Mouse (Mus musculus) hindbrain, embryonic 12.5 days (tissue): ENCODE measurements around the gene Cdh15. TPM values are rescaled to one million over a fixed set of nuclear protein-coding genes. Genes with fewer than 3 reads are reported as not detected.
A peak's percentile ranks its signal among the peaks of the same experiment; 100 is the strongest.

ENCODE experiments used
- ATAC-seq: fragments of 200-750 bp; cut with Nextera tagmentation; 2 replicates; pipeline ENCODE4 v1.8.0; 2017; ENCODE audit warnings: moderate TSS enrichment; ENCODE audit not compliant: low FRiP score
- H3K27ac ChIP-seq: fragments of 300-500 bp; sonication (generic); 2 replicates; pipeline ENCODE4 v1.5.1; 2016; ENCODE audit warnings: mild to moderate bottlenecking
- H3K27me3 ChIP-seq: fragments of 300-500 bp; sonication (generic); 2 replicates; pipeline ENCODE4 v1.6.1; 2016; ENCODE audit warnings: mild to moderate bottlenecking
- H3K36me3 ChIP-seq: fragments of 300-500 bp; sonication (generic); 2 replicates; pipeline ENCODE4 v1.6.1; 2016; ENCODE audit warnings: mild to moderate bottlenecking
- H3K4me1 ChIP-seq: fragments of 300-500 bp; sonication (generic); 2 replicates; pipeline ENCODE4 v1.6.1; 2016
- H3K4me2 ChIP-seq: fragments of 300-500 bp; sonication (generic); replicated peaks from 2 replicates; pipeline ENCODE4 v1.6.1; 2016; ENCODE audit warnings: mild to moderate bottlenecking
- H3K4me3 ChIP-seq: fragments of 300-500 bp; sonication (generic); 2 replicates; pipeline ENCODE4 v1.5.1; 2016; ENCODE audit warnings: mild to moderate bottlenecking
- H3K9ac ChIP-seq: fragments of 300-500 bp; sonication (generic); 2 replicates; pipeline ENCODE4 v1.6.1; 2016; ENCODE audit warnings: mild to moderate bottlenecking, moderate library complexity
- H3K9me3 ChIP-seq: fragments of 300-500 bp; sonication (generic); replicated peaks from 2 replicates; pipeline ENCODE4 v1.6.1; 2016; ENCODE audit warnings: mild to moderate bottlenecking
- WGBS: fragments of 180-500 bp; shearing (Covaris S2); methylation state at CpG from one replicate; pipeline ENCODE4 v1.1.7; 2016; 5-methylcytosine and 5-hydroxymethylcytosine counted together
- polyA plus RNA-seq: library from polyadenylated mRNA; unstranded; fragments of >200 nt; fragmentation: Nextera tagmentation; extraction: Ambion mirVana; gene quantifications from 2 replicates; pipeline ENCODE4 v1.2.1, GENCODE M21; 2016

The Cdh15 gene
- polyA plus RNA-seq, 1 experiment from 2014 or later: 1.9 TPM

GRCm38 (mm10) chr8:122866231-122866630 lies 18.5 kb downstream of the Cdh15 start:
- Histone ChIP-seq H3K9me3 (peaks cover 21% of the 10 kb centered on the region), H3K27ac (no peak overlapping the region), H3K9ac (no peak overlapping the region), H3K4me1 (peaks cover 5% of the 10 kb centered on the region), H3K4me2 (no peak overlapping the region), H3K27me3 (0 out of 2 replicates have a peak, but pooled peaks cover 2% of the 10 kb centered on the region), H3K36me3 (no peaks in the 10 kb centered on the region), H3K4me3 (no peak overlapping the region)
- WGBS: 79% methylated on average over 8 of the region's 8 CpGs
- ATAC-seq: no peak

GRCm38 (mm10) chr8:122867982-122868381 lies 20.2 kb downstream of the Cdh15 start:
- WGBS: 93% methylated on average over 6 of the region's 6 CpGs
- H3K36me3 ChIP-seq: no peaks in the 10 kb centered on the region
- H3K9ac ChIP-seq: no peak overlapping the region
- no peak for ATAC-seq
- H3K4me3 ChIP-seq: no peak overlapping the region
- peaks cover 21% of the 10 kb centered on the region for H3K9me3 ChIP-seq
- H3K4me1 ChIP-seq: peaks cover 5% of the 10 kb centered on the region
- H3K27me3 ChIP-seq: 0 out of 2 replicates have a peak, but pooled peaks cover 2% of the 10 kb centered on the region
- H3K27ac ChIP-seq: no peak overlapping the region
- H3K4me2 ChIP-seq: no peak overlapping the region

- Histone ChIP-seq H3K9me3 (peaks cover 8% of the 10 kb centered on the region; the same call in 1 of the 2 replicates), H3K27ac (no peak overlapping the region), H3K4me3 (peak overlapping the region; percentile 9; the same call in 1 of the 2 replicates), H3K9ac (peak overlapping the region; percentile 23; the same call in 1 of the 2 replicates), H3K4me2 (peak overlapping the region; percentile 32; the same call in 1 of the 2 replicates), H3K36me3 (no peaks in the 10 kb centered on the region), H3K27me3 (no peaks in the 10 kb centered on the region), H3K4me1 (peaks cover 5% of the 10 kb centered on the region)
- 15% methylated on average over 31 of the region's 31 CpGs for WGBS
- ATAC-seq: no peak
Measured at GRCm38 (mm10) chr8:122870377-122870863, 22.7 kb downstream of the Cdh15 start.

GRCm38 (mm10) chr8:122871663-122872062 lies 23.9 kb downstream of the Cdh15 start:
- H3K4me1 ChIP-seq: peaks cover 5% of the 10 kb centered on the region
- no peaks in the 10 kb centered on the region for H3K27me3 ChIP-seq
- H3K4me3 ChIP-seq: no peak overlapping the region
- no peak overlapping the region for H3K9ac ChIP-seq
- no peak for ATAC-seq
- no peak overlapping the region for H3K4me2 ChIP-seq
- WGBS: 72% methylated on average over 9 of the region's 9 CpGs
- no peaks in the 10 kb centered on the region for H3K36me3 ChIP-seq
- H3K27ac ChIP-seq: no peak overlapping the region
- no peaks in the 10 kb centered on the region for H3K9me3 ChIP-seq

GRCm38 (mm10) chr8:122873171-122873570 lies 25.4 kb downstream of the Cdh15 start:
- 47% methylated on average over 6 of the region's 6 CpGs for WGBS
- H3K9me3 ChIP-seq: no peaks in the 10 kb centered on the region
- no peaks in the 10 kb centered on the region for H3K36me3 ChIP-seq
- no peaks in the 10 kb centered on the region for H3K27me3 ChIP-seq
- peaks cover 5% of the 10 kb centered on the region for H3K4me1 ChIP-seq
- ATAC-seq: no peak
- H3K27ac ChIP-seq: no peak overlapping the region
- no peak overlapping the region for H3K9ac ChIP-seq
- H3K4me3 ChIP-seq: no peak overlapping the region
- no peak overlapping the region for H3K4me2 ChIP-seq

GRCm38 (mm10) chr8:122875186-122875585 lies 27.4 kb downstream of the Cdh15 start:
- no peak for ATAC-seq
- H3K9me3 ChIP-seq: no peaks in the 10 kb centered on the region
- 72% methylated on average over 5 of the region's 5 CpGs for WGBS
- H3K27ac ChIP-seq: no peak overlapping the region
- no peaks in the 10 kb centered on the region for H3K27me3 ChIP-seq
- H3K9ac ChIP-seq: no peak overlapping the region
- no peak overlapping the region for H3K4me3 ChIP-seq
- H3K36me3 ChIP-seq: no peaks in the 10 kb centered on the region
- no peak overlapping the region for H3K4me2 ChIP-seq
- H3K4me1 ChIP-seq: peaks cover 5% of the 10 kb centered on the region

GRCm38 (mm10) chr8:122878231-122878630 lies 30.5 kb downstream of the Cdh15 start:
- no peaks in the 10 kb centered on the region for H3K9me3 ChIP-seq
- H3K36me3 ChIP-seq: peaks cover 17% of the 10 kb centered on the region
- no peak overlapping the region for H3K4me2 ChIP-seq
- ATAC-seq: no peak
- no peak overlapping the region for H3K9ac ChIP-seq
- H3K4me1 ChIP-seq: no peaks in the 10 kb centered on the region
- no peak overlapping the region for H3K27ac ChIP-seq
- no peaks in the 10 kb centered on the region for H3K27me3 ChIP-seq
- no peak overlapping the region for H3K4me3 ChIP-seq
- 89% methylated on average over 3 of the region's 3 CpGs for WGBS

- Histone ChIP-seq H3K27me3 (no peaks in the 10 kb centered on the region), H3K9me3 (no peaks in the 10 kb centered on the region), H3K4me3 (no peak overlapping the region), H3K27ac (no peak overlapping the region), H3K9ac (no peak overlapping the region), H3K4me2 (no peak overlapping the region), H3K36me3 (peaks cover 36% of the 10 kb centered on the region), H3K4me1 (no peaks in the 10 kb centered on the region)
- no peak for ATAC-seq
- 46% methylated on average over 3 of the region's 3 CpGs for WGBS
Measured at GRCm38 (mm10) chr8:122880302-122880701, 32.5 kb downstream of the Cdh15 start.

- Histone ChIP-seq H3K4me2 (no peak overlapping the region), H3K4me1 (no peaks in the 10 kb centered on the region), H3K4me3 (no peak overlapping the region), H3K9me3 (no peaks in the 10 kb centered on the region), H3K9ac (no peak overlapping the region), H3K36me3 (peaks cover 69% of the 10 kb centered on the region), H3K27me3 (no peaks in the 10 kb centered on the region), H3K27ac (no peak overlapping the region)
- ATAC-seq: no peak
- 91% methylated on average over 10 of the region's 10 CpGs for WGBS
Measured at GRCm38 (mm10) chr8:122883671-122884070, 35.9 kb downstream of the Cdh15 start.

GRCm38 (mm10) chr8:122891440-122891839 lies 43.7 kb downstream of the Cdh15 start:
- H3K27me3 ChIP-seq: no peaks in the 10 kb centered on the region
- H3K9ac ChIP-seq: no peak overlapping the region
- H3K4me1 ChIP-seq: no peaks in the 10 kb centered on the region
- no peak overlapping the region for H3K4me2 ChIP-seq
- H3K9me3 ChIP-seq: no peaks in the 10 kb centered on the region
- H3K36me3 ChIP-seq: peaks cover 98% of the 10 kb centered on the region
- ATAC-seq: no peak
- 90% methylated on average over 12 of the region's 12 CpGs for WGBS
- H3K4me3 ChIP-seq: no peak overlapping the region
- H3K27ac ChIP-seq: no peak overlapping the region

GRCm38 (mm10) chr8:122893451-122893850 lies 45.7 kb downstream of the Cdh15 start:
- peaks cover 97% of the 10 kb centered on the region for H3K36me3 ChIP-seq
- no peak overlapping the region for H3K4me3 ChIP-seq
- no peaks in the 10 kb centered on the region for H3K27me3 ChIP-seq
- H3K27ac ChIP-seq: no peak overlapping the region
- H3K9ac ChIP-seq: no peak overlapping the region
- ATAC-seq: no peak
- WGBS: 94% methylated on average over 12 of the region's 12 CpGs
- H3K4me1 ChIP-seq: no peaks in the 10 kb centered on the region
- H3K4me2 ChIP-seq: no peak overlapping the region
- H3K9me3 ChIP-seq: no peaks in the 10 kb centered on the region

GRCm38 (mm10) chr8:122896317-122896716 lies 48.6 kb downstream of the Cdh15 start:
- no peaks in the 10 kb centered on the region for H3K9me3 ChIP-seq
- H3K27me3 ChIP-seq: no peaks in the 10 kb centered on the region
- no peak overlapping the region for H3K4me2 ChIP-seq
- no peak overlapping the region for H3K4me3 ChIP-seq
- no peak for ATAC-seq
- no peak overlapping the region for H3K27ac ChIP-seq
- no peak overlapping the region for H3K9ac ChIP-seq
- no peaks in the 10 kb centered on the region for H3K4me1 ChIP-seq
- 93% methylated on average over 11 of the region's 11 CpGs for WGBS
- H3K36me3 ChIP-seq: peaks cover 84% of the 10 kb centered on the region

GRCm38 (mm10) chr8:122897200-122897599 lies 49.4 kb downstream of the Cdh15 start:
- peaks cover 75% of the 10 kb centered on the region for H3K36me3 ChIP-seq

More at GRCm38 (mm10) chr8:122897200-122897599, 49.4 kb downstream of the Cdh15 start:
- Histone ChIP-seq H3K4me2 (no peak overlapping the region), H3K9ac (no peak overlapping the region), H3K4me3 (no peak overlapping the region), H3K27me3 (no peaks in the 10 kb centered on the region), H3K9me3 (no peaks in the 10 kb centered on the region), H3K4me1 (no peaks in the 10 kb centered on the region), H3K27ac (no peak overlapping the region)
- WGBS: 91% methylated on average over 8 of the region's 8 CpGs
- no peak for ATAC-seq
